ENCODE assay signal across 23 mouse cellular contexts in the genomic region with DNA sequence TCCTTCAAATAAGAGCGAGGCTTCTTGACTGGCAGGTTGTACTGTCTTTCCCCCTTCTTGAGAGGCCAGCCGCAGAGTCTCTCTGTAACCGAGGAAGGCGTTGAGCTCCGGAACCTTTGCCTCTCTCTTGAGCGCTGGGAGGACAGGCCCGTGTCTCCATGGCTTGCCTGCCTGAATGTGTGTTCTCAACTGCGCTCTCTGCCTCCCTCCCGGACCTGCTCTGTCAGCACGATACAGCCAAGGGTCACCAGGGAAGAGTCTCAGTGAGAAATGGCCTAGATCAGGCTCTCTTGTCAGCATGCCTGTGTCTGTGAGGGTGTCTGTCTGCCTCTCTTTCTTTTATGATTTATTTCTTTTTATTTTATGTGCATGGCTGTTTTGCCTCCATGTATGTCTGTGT. TPM values are rescaled to one million over a fixed set of nuclear protein-coding genes. Genes with fewer than 3 reads are reported as not detected.
DNase-seq lines count a peak whose midpoint lies in the region; ATAC-seq and TF ChIP-seq lines count a peak whose summit lies in the region.
"Had no signal": no experiment of that assay in that cellular context is flagged by ENCODE, and none has a peak within 500 bp of the region (broad histone marks: within the 10 kb centered on the region; RNA-seq: fewer than 3 reads in every experiment).

No protein-coding gene starts in this region.

- DNase-seq in kidney, adult 2 months: peak; percentile 65
- peak; percentile 51 for DNase-seq in kidney, postnatal 10 days
- DNase-seq in kidney, postnatal 25 days: peak; percentile 54 to 68
- peak; percentile 62 to 64 for DNase-seq in kidney, postnatal 36 days
- no peak for DNase-seq in adrenal gland, adult (ENCODE audit: inconsistent age in 2 of 2, low spot score in 1 of 2)
- DNase-seq: adrenal gland, postnatal 10 days; adrenal gland, postnatal 36 days; cerebellum, adult 18-20 months; cerebellum, adult 9-10 months; cerebellum, postnatal 14 days; gastrocnemius, postnatal 10 days; heart, adult 2 months; heart, postnatal 14 days; heart, postnatal 4 days had no signal

- no peak overlapping the region for H3K9ac ChIP-seq in kidney, embryonic 14.5 days (ENCODE audit: low read depth, low read length)
- no peak overlapping the region for H3K9ac ChIP-seq in kidney, embryonic 16.5 days (replicated peaks; ENCODE audit: low read length)
- H3K9ac ChIP-seq: forebrain, embryonic 13.5 days; heart, embryonic 13.5 days; hindbrain, embryonic 14.5 days had no signal

- H3K27ac ChIP-seq in kidney, adult 2 months (ENCODE audit: insufficient read depth, low read depth, low read length): no peak overlapping the region
- H3K27ac ChIP-seq in kidney, embryonic 14.5 days (ENCODE audit: low read depth, low read length): no peak overlapping the region
- H3K27ac ChIP-seq in kidney, embryonic 16.5 days (ENCODE audit: low read length): no peak overlapping the region
- H3K27ac ChIP-seq: forebrain, embryonic 10.5 days; forebrain, embryonic 13.5 days; heart, adult 2 months; heart, embryonic 10.5 days; heart, embryonic 13.5 days; hindbrain, embryonic 14.5 days had no signal

- no peaks in the 10 kb centered on the region for H3K9me3 ChIP-seq in kidney, embryonic 14.5 days (ENCODE audit: control insufficient read depth, low read length)
- H3K9me3 ChIP-seq in kidney, embryonic 16.5 days (ENCODE audit: low read length): no peaks in the 10 kb centered on the region
- H3K9me3 ChIP-seq: forebrain, embryonic 10.5 days; forebrain, embryonic 13.5 days; heart, embryonic 10.5 days; heart, embryonic 13.5 days had no signal

- TF ChIP-seq POLR2A in kidney, adult 2 months (IDR thresholded peaks at IDR 0.05; ENCODE audit: low read depth, low read length): no peak

- no peak for ATAC-seq in kidney, embryonic 14.5 days (ENCODE audit: low FRiP score, low TSS enrichment)
- no peak for ATAC-seq in kidney, embryonic 16.5 days (ENCODE audit: low FRiP score, low TSS enrichment)
- ATAC-seq: CD4-positive, CD25-positive, alpha-beta regulatory T cell, adult 4 months; forebrain, embryonic 13.5 days; forebrain, embryonic 16.5 days had no signal

- 50% methylated on average over 10 of the region's 10 CpGs for WGBS in kidney, adult 2 months
- WGBS in kidney, embryonic 14.5 days: 58% methylated on average over 10 of the region's 10 CpGs
- WGBS in kidney, embryonic 16.5 days: 63% methylated on average over 10 of the region's 10 CpGs

- TF ChIP-seq CTCF in kidney, adult 2 months (conservative IDR thresholded peaks at IDR 0.05; ENCODE audit: insufficient read depth, insufficient read length, low read depth, low read length): no peak

- no peaks in the 10 kb centered on the region for H3K36me3 ChIP-seq in kidney, adult 2 months (ENCODE audit: control insufficient read depth, insufficient read depth, low read length)
- no peaks in the 10 kb centered on the region for H3K36me3 ChIP-seq in kidney, embryonic 14.5 days (ENCODE audit: control insufficient read depth, insufficient read depth, low read length)
- H3K36me3 ChIP-seq in kidney, embryonic 16.5 days (ENCODE audit: insufficient read depth, low read length): no peaks in the 10 kb centered on the region

- no peak overlapping the region for H3K4me3 ChIP-seq in kidney, adult 2 months (ENCODE audit: insufficient read depth, low read depth, low read length)
- H3K4me3 ChIP-seq in kidney, embryonic 14.5 days (ENCODE audit: low read length): no peak overlapping the region
- no peak overlapping the region for H3K4me3 ChIP-seq in kidney, embryonic 16.5 days (ENCODE audit: low read length)
- H3K4me3 ChIP-seq: forebrain, embryonic 10.5 days; forebrain, embryonic 13.5 days; heart, adult 2 months; heart, embryonic 10.5 days; heart, embryonic 13.5 days had no signal

- no peak overlapping the region for H3K4me2 ChIP-seq in kidney, embryonic 14.5 days (replicated peaks; ENCODE audit: low read depth, low read length)
- H3K4me2 ChIP-seq in kidney, embryonic 16.5 days (replicated peaks; ENCODE audit: low read depth, low read length): no peak overlapping the region
- H3K4me2 ChIP-seq: forebrain, embryonic 13.5 days; heart, embryonic 13.5 days; hindbrain, embryonic 14.5 days had no signal

- no peaks in the 10 kb centered on the region for H3K27me3 ChIP-seq in kidney, adult 2 months (replicated peaks; ENCODE audit: control insufficient read depth, insufficient read depth, low read length)
- H3K27me3 ChIP-seq in kidney, embryonic 14.5 days (ENCODE audit: control insufficient read depth, insufficient read depth, low read length): no peaks in the 10 kb centered on the region
- no peaks in the 10 kb centered on the region for H3K27me3 ChIP-seq in kidney, embryonic 16.5 days (ENCODE audit: insufficient read depth, low read length)
- H3K27me3 ChIP-seq: forebrain, embryonic 13.5 days; heart, embryonic 13.5 days had no signal

- H3K4me1 ChIP-seq in kidney, adult 2 months (ENCODE audit: control insufficient read depth, insufficient read depth, low read length): peaks cover 43% of the 10 kb centered on the region
- peaks cover 36% of the 10 kb centered on the region for H3K4me1 ChIP-seq in kidney, embryonic 14.5 days (ENCODE audit: control insufficient read depth, insufficient read depth, low read length)
- peaks cover 44% of the 10 kb centered on the region for H3K4me1 ChIP-seq in kidney, embryonic 16.5 days (ENCODE audit: insufficient read depth, low read length)

RNA-seq across cellular contexts. Expression of a gene that starts 29.6 kb away (rescaled TPM):
- polyA plus RNA-seq in kidney, adult 2 months (2012; rRNA removed): 20.6 and 22.0 TPM in 2 replicates
- polyA plus RNA-seq in kidney, embryonic 14.5 days (2014; fragmentation: Nextera tagmentation; extraction: Ambion mirVana): 17.1 and 19.2 TPM in 2 replicates
- 10.9 and 11.0 TPM in 2 replicates for polyA plus RNA-seq in kidney, embryonic 16.5 days (2015; fragmentation: Nextera tagmentation; extraction: Ambion mirVana)

Comparison
In these comparisons a context has a peak if more than half of its experiments do, and no peak if none do; other contexts are left out.
1. DNase-seq: peak in kidney, adult 2 months (single experiment), kidney, postnatal 10 days (single experiment), kidney, postnatal 25 days (2 of 2) and kidney, postnatal 36 days (2 of 2); none in adrenal gland, adult (0 of 2).